Mouse (Mus musculus) yolk sac, embryonic 10.5 days (tissue): Measurements from ENCODE around the gene Dnal1.
"Not testable (repeated sequence)": the region's sequence is repeated elsewhere in the genome, so short reads cannot be mapped to it uniquely, and the experiment has no call there.

Experiments used
- DNase-seq: peaks from one replicate; pipeline ENCODE4 v3.0.0-alpha.2; 2017; ENCODE audit warnings: low spot score

The Dnal1 gene

DNA sequence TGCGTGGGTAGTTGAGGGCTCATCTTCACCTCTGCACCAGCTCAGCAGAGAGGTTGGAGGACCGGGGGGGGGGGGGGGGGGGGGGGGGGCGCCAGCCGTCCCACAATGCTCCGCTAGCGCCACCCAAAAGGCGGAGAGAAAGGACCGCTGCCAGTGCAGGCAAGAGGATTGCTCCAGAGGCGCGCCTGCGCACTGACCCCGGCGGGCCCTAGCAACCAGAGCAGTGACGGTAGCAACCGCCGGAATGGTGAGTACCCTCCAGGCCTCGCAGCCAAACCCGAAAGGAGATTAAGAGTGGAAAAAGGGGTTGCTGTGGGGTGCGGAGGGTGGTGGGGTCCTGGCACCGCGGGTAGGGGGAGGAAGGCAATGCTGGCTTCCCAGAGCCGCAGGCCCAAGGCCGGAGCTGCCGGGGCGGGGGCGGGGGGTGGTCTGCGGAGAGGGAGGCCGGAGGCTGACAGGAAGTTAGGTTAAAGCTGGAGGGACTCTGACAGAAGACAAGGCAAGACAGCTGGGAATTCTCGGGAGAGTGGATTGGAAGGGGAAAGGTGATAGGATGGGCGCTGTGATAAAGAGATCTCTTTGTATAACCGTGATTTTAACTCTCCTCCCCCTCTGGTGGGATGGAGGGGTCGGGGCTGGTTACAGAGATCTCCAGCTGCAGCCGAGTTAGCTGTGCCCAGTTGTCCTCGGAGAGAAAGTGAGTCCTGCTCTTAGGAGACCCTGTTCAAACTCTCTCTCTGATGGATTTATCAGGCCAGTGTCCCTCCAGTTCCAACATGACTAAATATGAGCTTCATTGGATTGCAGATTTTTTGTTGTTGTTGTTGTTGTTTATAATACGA is at the start of gene Dnal1:
Gene Dnal1, plus strand, starts transcription at position 214 of the 842 bp plus-strand sequence.
- peak; percentile 95 for DNase-seq

- no peak for DNase-seq
These were observed 49.5 kb upstream of the Dnal1 start for GRCm38 (mm10) chr12:84064621-84065020.

- DNase-seq, result no peak
These were observed 46.4 kb upstream of the Dnal1 start for GRCm38 (mm10) chr12:84067752-84068151.

DNA sequence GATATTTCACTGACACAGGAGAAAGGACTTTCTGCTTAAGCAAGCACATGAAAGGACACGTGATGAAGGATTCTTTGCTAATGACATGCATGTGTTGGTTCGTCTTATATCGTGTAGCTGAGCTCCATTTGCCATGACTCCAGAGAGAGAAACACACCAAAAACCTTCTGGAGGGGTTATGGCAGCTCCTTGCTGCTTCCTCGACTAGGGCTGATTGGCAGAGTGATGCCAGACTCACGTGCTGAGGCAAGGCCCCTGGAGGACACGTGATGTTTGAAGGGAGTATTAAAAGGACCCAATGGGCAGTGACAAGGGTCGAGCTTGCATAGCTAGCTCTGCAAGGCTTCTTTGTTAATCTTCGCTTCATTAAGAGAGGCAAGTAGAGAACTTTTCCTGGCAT is 45.9 kb upstream of the Dnal1 start:
- DNase-seq, result no peak

DNA sequence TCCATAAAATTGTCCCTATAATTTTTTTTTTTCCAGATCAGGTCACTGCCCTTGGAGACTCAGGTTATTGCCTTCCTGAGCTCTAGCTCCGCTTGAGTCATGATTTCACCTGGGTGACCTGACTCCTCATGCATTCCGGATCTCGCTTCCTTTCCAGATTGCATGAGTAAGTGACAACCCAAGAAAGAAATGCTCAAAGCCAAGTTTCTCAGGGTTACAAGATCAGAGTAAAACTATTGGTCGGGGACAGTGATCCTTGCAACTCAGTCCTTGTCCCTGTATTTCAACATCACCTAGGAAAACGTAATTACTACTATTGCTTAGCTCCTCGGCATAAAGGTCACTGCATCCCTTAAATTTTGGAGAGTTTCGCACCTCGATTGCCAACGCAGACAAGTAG is 45.2 kb upstream of the Dnal1 start, which contains the start of gene Acot5:
Gene Acot5, plus strand, starts transcription at position 340 of the 400 bp plus-strand sequence.
- DNase-seq, result no peak

- not testable (repeated sequence) for DNase-seq
These were observed 44.6 kb upstream of the Dnal1 start for GRCm38 (mm10) chr12:84069582-84069981.

DNA sequence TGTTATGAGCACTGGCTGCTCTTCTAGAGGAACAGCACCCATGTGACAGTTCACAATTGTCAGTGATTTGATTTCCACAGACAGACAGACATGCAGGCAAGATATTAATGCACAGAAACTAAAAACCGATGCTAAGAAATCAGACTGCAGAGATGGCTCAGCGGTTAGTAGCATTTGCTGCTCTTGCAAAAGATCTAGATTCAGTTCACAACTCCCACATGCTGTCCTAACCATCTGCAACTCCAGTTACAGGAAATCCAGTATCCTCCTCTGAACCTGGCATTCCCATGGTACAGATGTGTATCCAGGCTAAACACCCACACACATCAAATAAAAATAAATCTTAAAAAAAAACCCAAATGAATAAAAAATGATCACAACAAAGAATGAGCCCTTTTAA is 42.5 kb upstream of the Dnal1 start:
- no peak for DNase-seq

DNA sequence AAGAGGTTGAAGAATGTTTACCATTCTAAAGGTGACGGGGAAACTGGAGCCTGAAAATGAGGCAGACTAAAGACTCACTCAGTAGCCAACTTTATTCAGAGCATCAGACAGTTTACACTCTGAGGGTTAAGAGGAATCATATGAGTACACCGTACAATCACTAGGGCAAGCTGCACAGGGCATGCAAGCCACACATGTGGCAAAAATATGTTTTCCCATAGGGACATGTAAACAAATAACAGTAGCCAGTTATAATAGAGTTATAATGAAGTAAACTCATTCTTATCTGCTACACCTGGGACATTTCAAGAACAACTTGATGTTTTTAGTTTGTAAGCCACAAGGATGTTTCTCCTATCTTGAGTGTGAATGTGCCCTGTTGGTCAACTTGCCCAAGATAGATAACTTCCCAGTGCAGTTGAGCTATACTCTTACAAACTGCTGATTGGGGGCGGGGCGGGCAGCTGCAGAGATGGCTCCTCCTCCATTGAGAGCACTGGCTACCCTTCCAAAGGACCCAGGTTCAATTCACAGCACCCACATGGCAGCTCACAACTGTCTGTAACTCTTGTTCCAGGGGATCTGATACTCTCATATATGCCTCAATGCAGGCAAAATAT is 36.7 kb upstream of the Dnal1 start:
- DNase-seq, result no peak

DNA sequence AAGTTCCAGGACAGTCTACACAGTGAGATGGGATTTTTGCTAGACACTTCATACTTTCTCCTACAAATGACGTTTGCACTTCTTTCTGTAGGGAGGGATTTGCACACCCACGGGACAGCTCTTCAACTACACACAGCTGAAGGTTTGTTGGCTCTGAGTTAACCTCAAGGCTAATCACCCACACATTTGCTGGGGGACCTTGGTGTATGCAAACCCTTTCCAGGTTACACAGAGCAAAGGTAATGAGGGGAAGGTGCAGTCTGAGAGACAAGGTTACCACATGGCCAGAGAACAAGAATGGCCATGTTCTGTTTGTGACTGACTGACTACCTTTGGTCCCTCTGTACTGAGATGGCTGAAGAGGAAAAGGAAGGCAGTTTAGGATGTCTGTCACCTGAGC is 30.3 kb upstream of the Dnal1 start:
- no peak for DNase-seq

DNA sequence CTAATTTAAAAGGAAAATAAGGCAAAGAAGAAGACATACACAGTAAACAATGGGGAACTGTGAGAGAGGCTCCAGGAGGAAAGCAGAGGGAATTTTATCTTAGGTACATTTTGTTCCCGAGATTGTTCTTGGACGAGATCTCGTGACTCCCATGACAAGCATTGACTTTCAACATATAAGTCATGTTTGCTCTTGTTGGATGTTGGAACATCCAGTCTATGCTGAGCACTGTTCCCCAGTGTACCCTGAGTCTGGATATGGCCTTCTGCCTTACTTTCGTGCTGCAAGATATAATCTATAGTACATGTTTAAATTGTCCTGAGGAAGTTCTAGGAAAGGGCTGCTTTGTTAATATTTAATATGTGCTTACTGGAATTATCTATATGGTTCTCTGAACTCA is 29.6 kb upstream of the Dnal1 start:
- DNase-seq, result no peak

DNA sequence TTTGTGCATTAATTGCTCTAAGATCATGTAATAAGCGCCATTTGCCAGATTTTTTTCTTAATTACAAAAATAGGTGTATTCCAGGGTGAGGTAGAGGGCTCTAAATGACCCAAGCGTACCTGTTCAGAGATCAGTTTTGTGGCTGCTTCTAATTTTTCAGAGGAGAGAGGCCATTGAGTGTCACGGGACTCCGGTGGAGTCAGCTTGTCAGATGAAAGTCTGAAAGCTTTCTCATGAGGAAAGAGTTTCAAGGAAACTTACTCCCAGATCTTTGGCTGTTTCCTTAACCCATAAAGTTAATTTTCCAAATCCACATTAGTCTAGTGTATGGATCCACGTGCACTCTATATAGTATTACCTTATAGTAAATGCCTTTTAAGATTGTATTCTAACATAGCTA is 19.5 kb upstream of the Dnal1 start:
- not testable (repeated sequence) for DNase-seq

DNA sequence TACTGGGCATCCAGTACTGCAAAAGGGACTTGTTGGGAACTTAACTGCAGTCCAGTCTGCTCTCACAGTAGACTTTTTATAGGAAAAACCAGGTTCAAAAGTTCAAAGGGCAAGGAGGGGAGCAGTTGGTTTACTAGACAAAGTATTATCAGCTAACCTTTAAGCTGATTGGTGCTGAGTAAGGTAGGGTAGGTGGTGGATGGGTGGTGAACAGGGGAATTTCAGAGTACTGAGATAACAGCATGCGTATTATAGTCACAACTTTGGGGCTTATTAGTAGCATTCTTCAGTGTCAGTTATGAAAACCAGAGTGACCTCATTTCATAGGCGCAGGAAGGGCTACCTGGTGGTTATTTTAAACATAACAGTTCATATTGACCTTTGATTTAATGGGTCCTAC is 14.6 kb upstream of the Dnal1 start:
- peak; percentile 54 for DNase-seq

DNA sequence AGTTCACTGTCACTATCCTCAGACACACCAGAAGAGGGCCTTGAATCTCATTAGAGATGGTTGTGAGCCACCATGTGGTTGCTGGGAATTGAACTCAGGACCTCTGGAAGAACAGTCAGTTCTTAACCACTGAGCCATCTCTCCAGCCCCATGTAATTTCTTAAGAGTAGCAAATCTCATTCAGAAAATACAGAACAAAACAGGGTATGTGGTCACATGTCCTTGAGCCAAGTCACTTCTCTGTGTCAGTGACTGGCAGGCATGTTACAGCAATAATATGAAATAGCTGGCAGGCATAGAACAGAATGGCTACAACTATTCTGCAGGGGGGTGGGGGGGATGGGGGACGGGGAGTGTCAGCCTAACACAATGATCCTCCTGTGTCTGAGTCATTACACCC is 14.1 kb upstream of the Dnal1 start:
- DNase-seq, result no peak

DNA sequence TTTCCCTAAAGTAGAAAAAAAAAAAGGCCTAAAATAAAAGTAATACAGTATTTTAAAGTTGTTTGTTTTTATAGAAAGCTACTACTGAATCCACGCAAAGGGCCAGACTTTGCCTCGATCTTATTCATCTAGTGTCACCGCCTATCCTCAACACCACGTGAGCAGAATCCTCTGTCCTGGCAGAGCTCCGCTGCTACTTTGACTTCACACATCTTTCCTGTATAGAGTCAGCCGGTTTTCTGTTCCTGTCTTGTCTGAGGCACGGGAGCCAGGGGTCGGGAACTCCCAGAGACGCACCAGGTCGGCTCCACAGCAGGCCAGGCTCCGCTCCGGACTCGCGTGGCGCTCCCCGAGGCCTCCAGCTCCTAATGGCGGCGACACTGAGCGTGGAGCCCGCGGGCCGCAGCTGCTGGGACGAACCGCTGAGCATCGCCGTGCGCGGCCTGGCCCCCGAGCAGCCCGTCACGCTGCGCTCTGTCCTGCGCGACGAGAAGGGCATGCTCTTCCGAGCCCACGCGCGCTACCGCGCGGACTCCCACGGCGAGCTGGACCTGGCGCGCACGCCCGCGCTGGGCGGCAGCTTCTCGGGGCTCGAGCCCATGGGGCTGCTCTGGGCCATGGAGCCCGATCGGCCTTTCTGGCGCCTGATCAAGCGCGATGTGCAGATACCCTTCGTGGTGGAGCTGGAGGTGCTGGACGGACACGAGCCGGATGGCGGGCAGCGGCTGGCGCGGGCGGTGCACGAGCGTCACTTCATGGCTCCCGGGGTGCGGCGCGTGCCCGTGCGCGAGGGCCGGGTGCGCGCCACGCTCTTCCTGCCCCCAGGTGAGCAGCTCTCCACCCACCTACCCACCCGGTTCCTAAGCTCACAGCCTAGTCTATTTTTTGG is 13.3 kb upstream of the Dnal1 start, which contains the start of gene Acot6:
Gene Acot6, plus strand, starts transcription at position 51 of the 889 bp plus-strand sequence.
- peak; percentile 58 for DNase-seq

DNA sequence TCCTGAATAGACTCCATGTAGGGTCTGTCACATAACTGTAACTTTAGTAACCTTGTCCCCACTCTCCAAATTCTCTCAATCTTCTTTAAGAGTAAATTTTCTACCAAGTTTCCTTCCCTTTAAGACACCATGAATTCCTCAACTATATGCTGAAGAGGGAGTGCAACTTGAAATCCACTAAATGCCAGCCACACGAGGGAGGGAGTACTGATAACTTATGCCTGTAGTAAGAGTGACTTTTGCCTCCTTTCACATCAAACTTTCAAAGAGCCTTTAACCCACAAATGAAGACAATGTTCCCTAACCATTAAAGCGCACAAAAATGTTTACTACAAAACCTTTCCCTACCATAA is 12.7 kb upstream of the Dnal1 start:
- no peak for DNase-seq

GRCm38 (mm10) chr12:84107012-84107411 is 7.2 kb upstream of the Dnal1 start:
- DNase-seq, result no peak

DNA sequence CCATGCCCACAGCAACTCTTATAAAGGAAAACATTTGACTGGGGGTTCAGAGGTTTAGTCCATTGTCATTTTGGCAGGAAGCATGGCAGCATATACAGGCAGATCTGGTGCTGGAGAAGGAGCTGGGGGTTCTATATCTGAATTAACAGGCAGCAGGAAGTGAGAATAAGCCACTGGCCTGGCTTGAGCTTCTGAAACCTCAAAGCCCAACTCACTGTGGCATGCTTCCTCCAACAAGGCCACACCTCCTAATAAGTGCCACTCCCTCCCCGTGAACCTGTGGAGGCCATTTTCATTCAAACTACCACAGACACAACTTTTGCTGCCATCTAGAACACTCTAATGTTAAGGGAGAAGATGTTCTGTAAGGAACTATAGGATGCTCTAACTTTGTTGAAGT is 6.5 kb upstream of the Dnal1 start:
- no peak for DNase-seq

DNA sequence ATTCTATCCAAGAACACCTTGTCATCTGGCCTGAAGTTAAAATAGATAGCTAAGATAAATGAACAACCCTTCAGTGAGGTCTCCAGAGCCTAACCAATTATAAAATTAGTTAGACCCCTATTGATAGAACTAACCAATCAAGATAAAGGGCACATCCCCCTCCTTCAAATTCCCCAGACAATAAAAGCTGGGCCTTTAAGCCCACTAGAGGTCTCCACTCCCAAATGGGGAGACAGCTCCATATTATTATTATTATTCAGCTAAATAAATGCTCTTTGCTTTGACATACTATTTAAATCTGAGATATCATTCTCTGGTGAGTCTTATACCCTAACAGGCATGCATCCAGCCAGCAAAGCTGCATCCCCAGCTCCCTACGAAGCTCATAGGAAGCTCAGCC is 4.2 kb upstream of the Dnal1 start:
- no peak for DNase-seq

DNA sequence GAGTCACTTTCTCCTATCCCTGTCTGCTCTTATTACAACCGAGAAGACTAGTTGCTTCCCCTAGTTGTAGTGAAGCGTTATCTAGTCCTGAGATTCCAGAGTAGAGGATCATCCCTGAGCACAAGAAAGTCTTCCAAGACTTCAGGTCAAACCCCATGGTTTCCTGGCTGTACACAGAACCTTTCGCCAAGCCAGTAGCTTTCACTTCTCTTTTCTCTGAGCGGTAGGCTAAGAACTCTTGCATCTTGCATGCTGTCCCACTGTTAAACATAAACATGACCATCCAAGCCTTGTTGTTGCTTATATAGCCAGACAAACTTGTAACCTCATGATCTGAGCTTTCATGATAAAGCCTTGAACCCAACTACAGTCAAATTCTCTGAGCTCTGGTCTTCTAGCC is 3.4 kb upstream of the Dnal1 start:
- no peak for DNase-seq

DNA sequence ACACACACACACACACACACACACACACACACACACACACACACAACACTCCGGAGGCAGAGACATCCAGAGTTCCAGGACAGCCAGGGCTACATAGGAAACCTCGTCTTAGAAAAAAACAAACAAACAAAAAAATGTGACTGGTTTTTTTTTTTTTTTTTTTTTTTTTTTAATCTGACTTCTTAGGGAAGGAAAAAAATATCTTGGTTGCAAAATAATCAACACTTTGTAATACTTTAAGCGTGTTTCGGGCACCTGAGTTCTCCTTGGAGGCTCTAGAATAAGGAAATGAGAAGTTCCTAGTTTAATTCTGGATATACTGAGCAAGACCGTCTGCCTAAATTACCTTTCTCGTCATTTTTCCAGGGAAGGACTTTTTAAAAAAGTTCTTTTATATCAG is 490 bp upstream of the Dnal1 start:
- no peak for DNase-seq

DNA sequence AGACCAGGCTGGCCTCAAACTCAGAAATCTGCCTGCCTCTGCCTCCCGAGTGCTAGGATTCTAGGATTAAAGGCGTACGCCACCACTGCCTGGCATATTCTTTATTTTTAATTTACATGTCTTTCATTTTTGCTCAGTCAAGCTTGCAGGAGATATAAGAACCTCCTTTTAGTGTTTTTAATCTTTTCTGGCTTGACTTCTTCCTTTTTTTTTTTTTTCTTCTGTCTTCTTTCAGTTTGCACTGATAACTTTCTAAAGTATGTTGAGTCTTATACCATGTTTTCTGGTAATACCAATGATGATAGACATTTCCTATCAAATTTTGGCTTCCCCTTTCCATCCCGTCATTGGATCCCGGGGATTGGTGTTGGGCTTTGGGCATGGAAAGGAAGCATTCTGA is 5.4 kb downstream of the Dnal1 start:
- no peak for DNase-seq

DNA sequence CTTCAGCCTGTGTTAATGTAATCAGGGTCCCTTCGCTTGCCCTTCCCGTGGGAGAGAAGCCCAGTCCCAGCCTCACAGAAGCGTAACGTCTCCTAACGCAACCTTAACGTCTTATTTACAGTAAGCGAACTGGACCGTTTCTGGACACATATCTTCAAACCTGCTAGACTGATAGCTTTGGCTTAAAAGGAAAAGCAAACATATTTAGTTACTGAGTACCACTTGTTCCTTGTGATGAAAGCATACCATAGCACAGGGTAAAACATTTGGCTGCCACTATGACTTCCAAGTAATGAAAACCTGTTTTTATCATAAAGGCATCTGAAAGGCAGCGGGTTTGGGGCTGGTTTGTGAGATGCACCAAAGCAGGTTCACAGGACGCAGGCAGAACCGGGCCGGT is 11.7 kb downstream of the Dnal1 start:
- no peak for DNase-seq

DNA sequence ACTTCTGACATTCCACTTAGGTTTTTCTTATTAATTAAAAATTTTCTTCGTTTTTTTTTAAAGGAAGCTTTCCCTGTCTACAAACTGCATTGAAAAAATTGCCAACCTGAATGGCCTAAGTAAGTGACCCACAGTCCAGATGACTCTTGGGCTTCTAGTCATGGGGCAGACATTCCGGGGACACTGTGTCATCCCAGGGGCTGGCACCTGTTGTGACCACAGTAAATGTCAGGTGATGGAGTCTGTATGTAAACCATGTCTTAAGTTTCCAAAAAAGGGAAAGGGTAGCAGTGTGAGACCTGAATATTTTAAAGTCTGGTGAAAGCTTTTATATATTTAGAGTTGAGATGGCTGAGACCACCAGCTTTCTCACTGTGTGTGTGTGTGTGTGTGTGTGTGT is 12.7 kb downstream of the Dnal1 start:
- no peak for DNase-seq
